Mouse (Mus musculus): ENCODE measurements around the gene Apbb2.

Gene Apbb2

DNA sequence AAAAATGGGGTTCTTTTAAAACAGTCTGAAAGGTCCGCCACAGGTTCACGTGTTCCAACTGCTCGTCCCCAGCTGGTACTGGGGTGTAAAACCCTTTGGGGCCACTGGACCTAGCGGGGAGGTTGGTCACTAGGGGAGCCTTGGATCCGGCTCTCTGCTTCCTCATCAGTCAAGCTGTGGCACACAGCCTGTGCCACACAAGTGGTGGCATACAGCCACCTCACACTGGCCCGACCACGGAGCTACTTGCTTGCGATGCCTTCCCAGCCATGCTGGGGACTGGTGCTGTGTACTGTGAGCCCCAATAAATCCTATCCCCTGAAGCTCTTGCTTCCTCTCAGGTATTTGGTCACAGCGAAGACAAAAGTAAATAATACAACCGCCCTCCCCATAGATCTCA lies 142.3 kb downstream of the Apbb2 start:
- DNase-seq (ENCODE audit: extremely low spot score, low spot score): no peak

DNA sequence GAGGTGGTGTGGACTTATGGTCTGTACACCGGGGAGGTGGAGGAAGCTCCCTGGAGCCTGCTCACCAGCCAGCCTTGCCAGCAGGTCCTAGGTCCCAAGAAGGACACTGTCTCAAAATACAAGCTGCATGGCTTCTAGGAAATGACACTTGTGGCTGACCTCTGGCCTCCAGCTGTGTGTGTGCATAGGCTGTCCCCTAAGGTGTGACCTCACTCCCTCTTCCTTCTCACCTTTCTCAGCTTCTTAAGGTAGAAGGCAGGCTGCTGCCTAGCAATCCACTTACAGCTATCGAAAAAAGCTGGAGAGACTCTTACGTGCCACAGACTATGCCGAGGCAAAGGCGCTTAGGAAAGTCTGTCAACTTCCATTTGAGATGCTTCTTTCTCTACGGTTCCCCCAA lies 142.8 kb downstream of the Apbb2 start:
- DNase-seq (ENCODE audit: extremely low spot score, low spot score): no peak

DNA sequence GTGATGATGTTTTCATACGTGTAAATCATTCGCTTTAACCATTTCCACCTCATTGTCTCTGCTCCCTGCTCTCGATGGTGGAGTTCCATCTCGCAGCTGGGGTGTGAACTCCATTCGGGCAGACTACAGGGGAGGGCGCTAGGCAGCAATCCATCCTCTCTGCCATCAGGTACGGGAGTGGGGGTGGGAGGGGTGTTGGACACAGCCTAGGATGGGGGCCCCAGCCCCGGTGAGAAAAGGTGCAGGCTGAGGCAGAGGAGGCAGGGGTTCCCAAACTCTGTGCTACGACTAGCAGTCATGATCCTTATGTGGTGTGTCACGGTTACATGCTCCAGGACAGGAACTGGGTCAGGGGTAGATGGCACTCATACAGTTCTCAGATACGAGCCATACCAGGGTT lies 144.4 kb downstream of the Apbb2 start:
- no peak for DNase-seq (ENCODE audit: extremely low spot score, low spot score)

DNA sequence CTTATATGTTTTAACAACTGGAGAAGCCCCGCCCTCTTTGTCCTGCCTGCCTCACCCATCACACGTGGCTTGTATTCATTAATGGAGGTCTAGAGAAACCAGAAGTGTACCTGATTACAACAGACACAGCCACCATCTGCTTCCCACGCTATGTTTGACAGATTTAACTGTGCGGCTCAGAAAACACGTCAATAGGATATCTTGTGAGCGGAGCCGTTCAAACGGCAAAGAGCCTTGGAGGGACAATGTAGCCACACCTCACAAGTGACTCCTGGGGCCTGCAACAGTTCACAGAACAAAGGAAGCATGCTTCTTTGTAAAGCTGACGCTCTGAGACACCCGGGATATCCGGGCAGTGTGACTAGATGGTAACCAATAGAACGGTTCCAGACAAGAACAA lies 145.0 kb downstream of the Apbb2 start:
- no peak for DNase-seq (ENCODE audit: extremely low spot score, low spot score)

DNA sequence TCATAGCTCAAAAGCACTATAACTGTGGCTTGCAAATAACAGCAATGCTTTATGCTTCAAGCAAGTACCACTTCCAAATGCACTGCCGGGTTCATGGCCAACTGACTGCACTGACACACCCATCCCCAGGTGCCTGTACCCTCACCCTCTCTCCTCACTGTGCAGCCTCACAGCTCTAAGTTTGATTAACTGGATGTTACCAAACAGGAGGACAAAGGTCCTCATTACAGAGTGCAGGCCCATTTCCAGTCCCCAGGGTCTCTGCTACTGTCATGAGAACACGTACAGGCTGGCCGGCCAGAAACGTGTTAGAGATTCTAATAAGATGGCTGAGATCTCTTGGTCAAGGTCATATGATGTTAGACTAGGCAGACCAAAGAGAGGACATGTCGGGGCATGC lies 147.7 kb downstream of the Apbb2 start:
- DNase-seq (ENCODE audit: extremely low spot score, low spot score): no peak

DNA sequence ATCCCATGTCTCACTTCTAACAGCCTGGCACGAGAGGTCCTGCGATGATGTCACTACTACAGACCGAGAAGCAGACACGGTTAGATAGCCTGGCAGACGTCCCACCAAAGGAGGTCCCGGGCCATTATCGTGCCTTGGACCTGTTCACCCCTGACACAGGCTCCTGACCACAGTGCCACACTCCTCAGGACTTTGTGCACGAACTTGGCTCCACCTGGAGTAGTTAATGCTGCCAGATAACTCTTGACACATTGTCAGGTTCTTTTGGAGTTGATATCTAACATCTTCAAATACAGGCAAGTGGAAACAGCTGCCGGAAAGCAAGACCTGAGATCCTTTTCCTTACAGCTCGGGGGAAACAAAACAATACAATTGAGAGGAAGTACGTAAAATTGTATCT lies 148.9 kb downstream of the Apbb2 start:
- no peak for DNase-seq (ENCODE audit: extremely low spot score, low spot score)

DNA sequence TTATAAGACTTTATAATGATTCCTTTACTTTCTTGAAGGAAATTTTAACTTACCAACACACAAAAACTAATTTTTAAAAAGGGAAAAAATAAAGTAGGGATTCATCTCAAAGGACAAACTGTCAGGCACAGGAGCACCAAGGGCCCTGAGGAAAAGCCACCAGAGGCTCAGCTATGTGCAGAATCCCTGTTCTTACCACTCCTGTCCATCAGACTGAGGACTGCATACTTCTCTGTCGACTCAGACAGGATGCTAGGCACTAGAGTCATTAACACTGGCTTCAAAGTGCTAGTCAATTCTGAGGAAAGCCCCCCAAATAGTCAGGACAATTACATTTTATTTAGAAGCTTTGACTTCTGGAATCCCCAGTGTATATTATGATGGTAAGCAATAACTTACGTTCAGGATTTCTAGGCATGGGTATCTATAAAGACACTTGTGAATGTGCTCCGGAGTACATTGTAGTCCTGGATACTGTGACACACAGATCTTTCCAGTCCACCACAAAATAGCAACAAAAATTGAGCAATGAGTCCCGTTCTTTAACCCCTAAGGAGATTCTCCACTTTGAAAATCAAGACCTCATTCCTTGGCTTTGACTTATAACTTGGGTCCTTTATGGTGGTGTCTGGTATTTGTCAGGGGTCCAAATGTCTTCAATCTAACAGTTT lies 150.1 kb downstream of the Apbb2 start:
- no peak for DNase-seq (ENCODE audit: extremely low spot score, low spot score)

DNA sequence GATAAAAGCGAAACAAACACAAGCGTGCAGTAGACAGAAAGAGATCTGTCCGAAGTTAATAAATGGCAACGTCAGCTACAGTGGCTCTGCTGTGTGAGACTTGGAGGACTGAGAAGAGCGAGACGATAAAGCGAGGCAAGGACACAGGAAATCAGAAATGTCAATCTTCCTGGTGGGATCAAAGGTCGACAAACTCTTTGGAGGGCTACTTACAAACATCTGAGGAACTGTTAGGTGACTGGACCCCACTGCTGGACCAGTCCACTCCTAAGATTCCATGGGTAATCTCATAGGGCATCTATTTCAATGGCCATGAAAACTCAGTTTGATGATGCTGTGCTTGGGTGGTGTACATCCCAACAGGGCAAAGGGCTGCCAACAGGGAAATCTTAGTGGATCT lies 155.9 kb downstream of the Apbb2 start:
- DNase-seq (ENCODE audit: extremely low spot score, low spot score): no peak

DNA sequence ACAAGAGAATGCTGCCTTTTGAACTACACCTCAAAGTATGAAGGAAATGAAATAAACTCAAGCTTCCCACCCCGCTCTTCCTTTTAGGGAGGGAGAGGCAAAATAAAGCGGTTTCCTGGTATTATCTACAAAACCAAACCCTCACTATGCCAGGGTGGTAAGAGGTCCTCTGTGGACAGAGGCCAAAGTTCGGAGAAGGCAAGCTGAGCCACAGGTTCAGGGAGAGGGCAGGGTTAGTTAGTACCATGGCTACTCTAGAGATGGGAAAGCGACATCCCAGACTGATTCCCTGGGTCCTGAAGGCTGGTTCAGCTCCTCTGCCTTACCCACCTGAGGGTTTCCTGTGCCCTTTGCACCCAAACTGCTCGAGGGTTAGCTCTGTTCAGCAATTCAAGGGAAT lies 159.7 kb downstream of the Apbb2 start:
- no peak for DNase-seq (ENCODE audit: extremely low spot score, low spot score)

DNA sequence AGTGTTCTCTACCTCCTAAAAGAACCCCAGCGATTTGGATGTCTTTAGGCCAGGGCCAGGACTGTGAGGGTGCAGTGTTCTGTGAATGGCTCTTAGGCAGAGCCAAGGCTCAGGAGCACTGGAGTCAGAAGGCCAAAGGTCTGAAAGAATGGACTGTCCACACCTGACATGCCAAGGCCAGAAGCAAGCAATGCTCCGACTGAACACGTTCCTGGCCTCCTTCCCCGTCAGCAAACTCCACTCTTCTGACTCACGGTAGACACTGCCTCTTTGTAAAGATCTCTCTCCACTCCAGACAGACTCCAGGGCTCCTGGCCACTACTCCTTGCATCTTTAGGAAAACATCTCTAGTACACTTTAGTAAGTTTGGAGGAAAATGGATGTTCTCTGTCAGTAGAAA lies 163.3 kb downstream of the Apbb2 start:
- DNase-seq (ENCODE audit: extremely low spot score, low spot score): no peak

DNA sequence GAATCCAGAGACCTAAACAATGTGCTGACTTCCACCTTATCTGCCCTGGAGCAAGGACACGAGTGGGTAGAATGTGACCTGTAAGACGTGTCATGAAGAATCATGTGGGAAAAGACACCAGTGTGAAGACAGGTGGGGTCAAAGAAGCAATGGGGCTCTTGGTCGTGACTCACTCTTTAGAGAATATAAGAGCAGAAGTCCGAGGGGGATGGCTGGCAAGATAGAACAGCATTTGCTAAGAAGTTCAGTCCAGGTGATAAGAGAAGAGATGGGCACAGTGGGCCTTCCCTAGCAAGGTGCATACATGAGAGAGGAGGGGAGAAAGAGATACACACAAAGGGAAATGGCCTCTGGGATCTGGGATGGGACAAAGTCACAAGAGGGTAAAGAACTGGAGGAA lies 163.8 kb downstream of the Apbb2 start:
- DNase-seq (ENCODE audit: extremely low spot score, low spot score): no peak

DNA sequence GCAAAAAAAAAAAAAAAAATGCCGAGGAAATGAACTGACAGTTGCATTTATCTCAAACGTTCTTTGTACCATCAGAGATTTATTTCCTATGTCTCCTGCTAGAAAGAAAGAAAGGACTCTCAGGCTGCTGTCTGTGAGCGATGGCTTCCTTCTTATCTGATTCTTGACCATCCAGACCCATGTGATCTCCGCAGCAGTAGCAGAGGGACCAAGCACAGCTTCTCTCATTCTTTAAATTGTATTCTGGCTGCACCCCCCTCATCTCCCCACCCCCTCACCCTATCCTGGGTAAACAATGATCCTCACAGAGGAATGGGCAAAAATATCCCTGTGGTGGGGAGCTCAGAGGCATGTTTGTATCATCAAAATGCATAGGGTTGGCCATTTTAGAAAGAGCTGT lies 165.5 kb downstream of the Apbb2 start:
- no peak for DNase-seq (ENCODE audit: extremely low spot score, low spot score)

DNA sequence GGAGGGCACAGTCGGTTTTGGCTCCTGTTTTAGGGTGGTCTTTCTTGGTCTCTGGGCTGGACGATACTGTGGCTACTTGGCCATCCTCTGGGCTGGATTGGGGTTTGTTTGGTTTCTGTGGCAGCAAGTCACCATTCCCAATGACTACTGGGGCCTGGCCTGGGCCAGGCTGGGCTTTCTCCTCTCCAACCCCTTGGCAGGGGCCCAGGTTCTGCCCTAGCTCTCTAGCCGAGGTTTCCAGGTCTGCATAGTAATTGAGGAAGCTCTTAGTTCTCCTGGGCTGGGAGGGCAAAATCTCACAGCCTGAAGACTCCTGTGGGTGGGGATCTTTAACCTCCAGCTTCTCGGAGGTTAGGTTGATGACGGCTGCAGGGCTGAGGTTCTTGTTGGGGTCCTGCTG lies 167.0 kb downstream of the Apbb2 start:
- DNase-seq (ENCODE audit: extremely low spot score, low spot score): no peak

DNA sequence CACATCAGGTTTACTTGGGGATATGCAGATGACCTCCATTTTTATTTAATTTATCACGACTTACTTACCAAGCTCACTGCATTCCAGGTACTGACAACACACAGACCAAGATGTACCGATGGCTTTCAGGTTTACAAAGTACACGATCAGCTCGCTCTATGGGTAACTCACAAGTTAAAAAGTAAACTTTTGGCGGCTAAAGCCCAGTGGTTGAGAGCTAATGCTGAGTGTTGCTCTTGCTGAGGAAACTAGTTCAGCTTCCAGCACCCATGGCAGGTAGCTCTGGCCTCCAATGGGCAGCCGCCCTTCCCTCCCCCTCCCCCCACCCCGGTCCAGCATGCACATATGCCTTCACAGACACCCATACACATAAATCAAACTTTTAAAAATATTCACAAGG lies 173.1 kb downstream of the Apbb2 start:
- DNase-seq (ENCODE audit: extremely low spot score, low spot score): no peak

DNA sequence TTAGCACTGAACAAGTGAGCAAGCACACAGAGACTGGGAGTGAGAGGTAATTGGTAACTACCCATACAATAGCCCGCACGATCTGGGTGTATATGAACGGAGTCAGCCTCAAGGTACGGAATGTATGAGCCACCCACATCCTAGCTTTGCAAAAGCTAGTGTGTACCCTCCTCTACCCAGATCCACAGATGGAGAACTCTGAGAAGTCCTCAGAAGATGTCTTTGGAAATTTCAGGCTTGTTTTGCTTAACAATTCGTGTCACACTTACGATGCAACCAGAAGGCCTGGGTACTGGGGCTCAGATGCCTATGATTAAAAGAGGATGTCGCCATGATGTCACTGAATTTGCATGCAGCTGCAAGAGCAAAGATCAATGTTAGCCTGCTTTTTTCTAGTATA lies 176.3 kb downstream of the Apbb2 start:
- DNase-seq (ENCODE audit: extremely low spot score, low spot score): no peak

DNA sequence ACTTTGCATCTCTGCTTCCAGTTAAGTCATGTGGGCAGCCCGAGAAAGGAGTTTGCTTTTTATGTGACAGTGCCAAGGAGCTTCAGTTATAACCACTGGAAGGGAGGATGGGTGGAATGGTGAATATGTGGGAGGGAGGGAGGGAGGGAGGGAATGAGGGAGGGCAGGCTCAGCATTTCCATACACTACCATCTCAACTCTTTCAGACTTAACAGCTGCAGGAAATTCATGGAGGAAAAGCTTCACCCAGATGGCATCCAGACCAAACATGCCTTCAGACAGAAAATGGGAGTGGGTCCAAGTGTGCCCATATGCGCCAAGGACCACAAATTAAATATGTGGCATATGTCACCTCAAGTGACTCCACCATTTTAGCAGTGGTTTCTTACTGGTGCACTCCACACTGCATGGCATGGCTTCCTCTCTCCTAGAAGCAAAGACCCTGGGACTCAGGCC lies 181.8 kb downstream of the Apbb2 start:
- DNase-seq (ENCODE audit: extremely low spot score, low spot score): no peak

DNA sequence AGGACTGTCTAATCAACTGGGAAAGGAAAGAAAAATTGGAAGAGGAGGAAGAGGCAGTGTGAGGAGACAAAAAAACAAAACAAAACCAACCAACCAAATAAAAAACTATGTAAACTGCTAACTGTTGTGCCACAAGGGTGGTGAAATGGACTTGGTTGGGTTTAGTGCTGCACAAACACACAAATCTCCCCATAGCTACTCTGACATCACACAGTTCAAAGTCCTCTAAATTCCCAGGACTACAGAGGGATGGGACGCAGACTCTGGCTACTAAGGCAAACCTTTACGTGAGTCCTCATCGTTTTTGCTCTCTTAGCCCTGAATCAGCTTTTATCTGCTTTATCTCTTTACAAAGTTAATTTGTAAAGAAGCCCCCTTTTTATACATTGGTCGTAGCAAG lies 183.4 kb downstream of the Apbb2 start:
- no peak for DNase-seq (ENCODE audit: extremely low spot score, low spot score)

DNA sequence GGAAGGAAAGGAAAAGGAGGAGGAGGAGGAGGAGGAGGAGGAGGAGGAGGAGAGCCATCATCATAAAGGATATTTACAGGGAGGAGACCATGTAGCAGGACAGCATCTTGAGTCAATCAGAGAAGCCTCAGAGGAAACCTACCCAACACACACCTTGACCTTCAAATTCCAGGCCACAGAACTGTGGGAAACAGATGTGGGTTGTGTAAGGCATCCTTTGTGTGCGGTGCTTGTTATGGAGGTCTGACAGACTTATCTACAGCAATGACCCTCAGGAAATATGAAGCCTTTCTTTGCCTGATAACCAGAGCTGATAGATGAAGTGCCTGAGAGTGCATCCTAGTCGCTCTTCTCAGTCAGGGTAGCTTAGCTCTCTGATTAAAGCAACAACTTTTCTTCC lies 189.5 kb downstream of the Apbb2 start:
- no peak for DNase-seq (ENCODE audit: extremely low spot score, low spot score)

DNA sequence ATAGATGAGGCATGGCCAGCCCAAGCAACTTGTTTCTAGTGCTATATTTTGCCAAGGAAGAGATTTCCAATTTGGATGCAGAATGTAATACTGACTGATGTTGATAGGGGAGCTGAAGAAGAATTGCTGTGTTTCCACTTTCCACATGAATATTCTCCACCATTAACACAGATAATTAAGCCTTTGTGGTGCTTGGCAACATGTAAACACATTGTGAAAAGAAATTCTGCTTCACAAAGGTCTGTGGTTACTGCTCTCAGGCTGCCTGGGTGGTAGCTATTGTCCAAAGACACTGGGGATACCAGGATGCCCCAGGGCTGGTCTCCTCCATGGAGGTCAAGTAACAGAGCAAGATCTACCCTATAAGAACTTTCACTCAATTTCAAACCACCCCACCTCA lies 190.5 kb downstream of the Apbb2 start:
- no peak for DNase-seq (ENCODE audit: extremely low spot score, low spot score)

DNA sequence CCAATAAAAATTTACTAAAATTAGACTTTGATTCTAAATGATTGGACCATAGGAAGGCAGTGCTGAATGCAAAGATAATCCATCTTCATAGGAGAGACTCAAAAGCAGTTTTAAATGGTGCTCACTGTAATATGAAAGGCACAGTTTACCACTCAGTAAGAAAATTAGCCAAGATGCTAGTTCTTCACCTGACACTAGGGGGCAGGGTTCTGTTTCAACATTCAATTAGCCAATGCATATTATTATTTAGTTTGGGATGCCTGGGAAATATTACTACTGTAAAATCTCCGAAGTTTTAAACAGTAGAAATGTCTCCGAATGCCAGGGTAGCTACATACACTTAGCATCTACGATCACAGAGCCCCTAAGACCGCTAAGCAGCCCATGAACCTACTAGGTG lies 194.7 kb downstream of the Apbb2 start:
- no peak for DNase-seq (ENCODE audit: extremely low spot score, low spot score)

DNA sequence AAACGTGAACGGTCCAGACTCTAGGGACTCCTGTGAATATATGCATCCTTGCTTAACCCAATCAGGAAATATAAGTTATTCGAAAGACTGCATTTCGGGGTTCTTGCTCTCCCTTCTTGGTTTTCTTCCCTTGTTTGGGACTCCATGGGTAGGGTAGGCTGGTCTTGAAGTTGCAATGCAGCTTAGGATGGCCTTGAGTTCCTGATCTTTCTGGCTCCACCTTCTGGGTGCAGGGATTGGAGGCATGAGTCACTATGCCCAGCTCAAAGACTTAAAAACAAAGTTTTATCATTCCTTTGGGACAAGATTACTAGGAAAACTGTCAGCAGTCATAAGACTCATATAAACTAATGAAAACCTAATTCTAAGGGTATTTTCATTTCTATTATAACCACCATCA lies 195.1 kb downstream of the Apbb2 start:
- no peak for DNase-seq (ENCODE audit: extremely low spot score, low spot score)

DNA sequence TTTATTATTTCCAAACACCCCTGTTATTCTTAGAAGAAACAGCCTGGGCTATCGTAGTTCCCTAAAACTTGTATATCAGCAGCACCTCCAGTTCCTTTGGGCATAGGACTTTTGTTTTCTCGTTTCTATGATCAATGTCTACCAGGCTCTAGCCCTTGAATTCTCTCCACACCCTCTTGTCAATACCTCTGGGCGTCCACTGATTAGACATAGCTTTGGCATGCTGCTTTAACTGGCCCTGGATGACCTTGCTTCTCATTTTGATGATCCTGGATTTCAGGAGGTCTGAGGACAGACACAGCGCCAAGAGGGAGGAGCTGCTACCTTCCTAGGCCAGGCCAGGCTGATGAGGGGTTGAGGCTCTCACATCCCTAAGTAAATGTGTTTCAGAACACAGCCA lies 196.6 kb downstream of the Apbb2 start:
- no peak for DNase-seq (ENCODE audit: extremely low spot score, low spot score)

DNA sequence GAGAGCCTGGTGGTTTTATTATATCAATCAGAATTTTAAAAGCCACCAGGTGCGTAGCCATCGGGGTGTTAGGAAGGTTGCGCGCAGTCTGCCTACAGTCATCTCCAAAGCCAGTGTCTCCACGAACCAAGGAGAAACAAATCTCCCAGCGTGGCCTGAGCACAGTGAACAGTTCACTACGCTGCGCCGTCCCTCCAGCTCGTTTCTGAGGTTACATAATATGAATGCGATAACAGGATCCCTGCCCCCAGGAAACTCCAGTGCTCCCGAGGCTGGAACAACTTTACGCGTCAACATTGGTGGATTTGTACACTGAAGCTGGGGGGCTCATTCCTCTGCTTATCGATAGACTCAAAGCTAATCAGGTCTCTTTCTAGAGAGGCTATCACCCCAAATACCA lies 197.4 kb downstream of the Apbb2 start:
- no peak for DNase-seq (ENCODE audit: extremely low spot score, low spot score)

DNA sequence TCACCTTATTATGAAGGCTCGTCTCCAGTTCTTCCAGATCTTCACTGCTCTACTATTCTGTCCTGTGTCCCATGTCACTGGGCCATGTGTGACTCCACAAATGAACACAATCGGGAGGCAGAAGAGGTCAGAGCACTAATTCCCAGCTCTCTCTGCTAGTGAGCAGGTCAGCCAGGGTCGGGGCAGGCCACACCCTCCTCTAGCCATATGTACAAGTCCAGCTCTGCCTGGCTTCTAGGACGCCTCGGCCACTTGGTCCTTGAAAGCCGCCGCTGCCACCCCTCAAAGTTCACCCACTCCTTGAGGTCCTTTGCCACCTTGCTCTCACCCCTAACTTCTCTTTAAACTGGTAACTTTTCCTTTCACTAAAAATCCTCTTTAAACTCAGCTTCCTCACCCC lies 198.6 kb downstream of the Apbb2 start:
- DNase-seq (ENCODE audit: extremely low spot score, low spot score): no peak

All from neural tube, embryonic 10.5 days (tissue).